Mouse (Mus musculus) small intestine, adult 2 months (tissue): ENCODE results near the gene Nr3c2.

ENCODE experiments used
- CTCF ChIP-seq: fragments of 200-500 bp; IDR thresholded peaks from 2 replicates; pipeline ENCODE4 v1.5.1; 2012; ENCODE audit warnings: low read depth, mild to moderate bottlenecking, control low read depth, inconsistent platforms, low read length, moderate library complexity, mixed read lengths; ENCODE audit not compliant: insufficient replicate concordance, insufficient read length; ENCODE audit errors: extremely low read depth
- POLR2A ChIP-seq: fragments of 200-500 bp; IDR thresholded peaks from 2 replicates; pipeline ENCODE4 v1.6.1; 2012; ENCODE audit warnings: low read depth, mild to moderate bottlenecking, control low read depth, inconsistent platforms, low read length, moderate library complexity

GRCm38 (mm10) chr8:76984082-76984481, 84.8 kb downstream of the Nr3c2 start:
- TF ChIP-seq POLR2A (no peak), CTCF (no peak)
